Mouse (Mus musculus) intestine, embryonic 15.5 days (tissue): ENCODE results near the gene Chrne. TPM values are rescaled to one million over a fixed set of nuclear protein-coding genes. Genes with fewer than 3 reads are reported as not detected.

ENCODE experiments used
- ATAC-seq: fragments of 200-750 bp; cut with Nextera tagmentation; 2 replicates; pipeline ENCODE4 v1.8.0; 2017; ENCODE audit warnings: moderate TSS enrichment, moderate library complexity
- H3K27ac ChIP-seq: fragments of 300-500 bp; sonication (generic); 2 replicates; pipeline ENCODE4 v1.5.1; 2015; ENCODE audit warnings: mild to moderate bottlenecking, inconsistent platforms
- H3K27me3 ChIP-seq: fragments of 300-500 bp; sonication (generic); replicated peaks from 2 replicates; pipeline ENCODE4 v1.6.1; 2015; ENCODE audit warnings: inconsistent platforms
- H3K36me3 ChIP-seq: fragments of 300-500 bp; sonication (generic); 2 replicates; pipeline ENCODE4 v1.6.1; 2015; ENCODE audit warnings: inconsistent platforms
- H3K4me1 ChIP-seq: fragments of 300-500 bp; sonication (generic); replicated peaks from 2 replicates; pipeline ENCODE4 v1.6.1; 2015; ENCODE audit warnings: inconsistent platforms
- H3K4me2 ChIP-seq: fragments of 300-500 bp; sonication (generic); replicated peaks from 2 replicates; pipeline ENCODE4 v1.6.1; 2015; ENCODE audit warnings: mild to moderate bottlenecking, inconsistent platforms
- H3K4me3 ChIP-seq: fragments of 300-500 bp; sonication (generic); replicated peaks from 2 replicates; pipeline ENCODE4 v1.5.1; 2015; ENCODE audit warnings: inconsistent platforms
- H3K9ac ChIP-seq: fragments of 300-500 bp; sonication (generic); 2 replicates; pipeline ENCODE4 v1.6.1; 2015; ENCODE audit warnings: inconsistent platforms
- H3K9me3 ChIP-seq: fragments of 300-500 bp; sonication (generic); 2 replicates; pipeline ENCODE4 v1.6.1; 2016; ENCODE audit warnings: inconsistent platforms
- WGBS: fragments of 180-500 bp; shearing (Covaris S2); methylation state at CpG from one replicate; pipeline ENCODE4 v1.1.7; 2015; 5-methylcytosine and 5-hydroxymethylcytosine counted together
- polyA plus RNA-seq: library from polyadenylated mRNA; unstranded; fragments of >200 nt; fragmentation: Nextera tagmentation; extraction: Ambion mirVana; gene quantifications from 2 replicates; pipeline ENCODE4 v1.2.1, GENCODE M21; 2015

Chrne gene
- polyA plus RNA-seq, 1 experiment from 2014 or later = not detected

DNA sequence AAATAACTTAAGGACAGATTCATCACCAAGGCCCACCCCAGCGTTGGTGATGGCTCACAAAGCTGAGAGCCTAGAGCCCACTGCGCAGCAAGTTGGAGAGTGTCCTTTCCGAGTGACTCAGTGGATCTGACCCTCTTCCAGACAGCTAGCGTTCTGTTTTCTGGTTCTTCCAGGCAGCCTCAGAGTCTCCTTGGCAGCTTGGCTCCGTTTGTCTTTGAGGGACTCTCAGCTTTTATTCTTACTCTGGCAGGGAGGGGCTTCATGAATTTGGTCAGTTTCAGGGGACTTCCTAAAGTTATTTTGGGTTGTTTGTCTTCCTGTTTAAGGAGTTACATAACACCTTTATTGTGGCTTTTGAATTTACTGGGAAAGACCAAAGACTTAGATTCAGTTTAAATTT, 32.1 kb downstream of the Chrne start:
- no peaks in the 10 kb centered on the region for H3K36me3 ChIP-seq
- H3K27ac ChIP-seq = no peak overlapping the region
- H3K9me3 ChIP-seq = no peaks in the 10 kb centered on the region
- no peak overlapping the region for H3K9ac ChIP-seq
- no peaks in the 10 kb centered on the region for H3K27me3 ChIP-seq
- 74% methylated on average over 5 of the region's 5 CpGs for WGBS
- H3K4me2 ChIP-seq = no peak overlapping the region
- H3K4me1 ChIP-seq = peaks cover 20% of the 10 kb centered on the region
- no peak overlapping the region for H3K4me3 ChIP-seq
- ATAC-seq = no peak

DNA sequence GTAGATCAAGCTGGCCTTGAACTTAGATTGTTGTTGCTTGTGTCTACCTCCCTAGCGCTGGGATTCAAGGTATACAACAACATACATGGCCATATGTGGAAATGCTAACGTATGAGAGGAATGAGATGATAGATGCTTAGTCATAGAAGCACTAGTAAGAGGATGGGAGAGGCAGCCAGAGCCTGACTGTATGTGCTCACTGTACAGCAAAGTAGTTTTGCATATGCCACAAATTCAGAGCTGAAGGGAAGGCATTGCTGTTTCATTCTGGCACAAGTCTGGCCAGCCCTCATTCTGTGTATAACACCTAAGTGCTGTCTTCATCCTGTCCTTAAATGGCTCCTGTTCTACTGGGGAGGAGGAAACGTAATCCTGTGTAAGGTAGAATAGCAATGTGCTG, 32.8 kb downstream of the Chrne start:
- 83% methylated on average over 3 of the region's 3 CpGs for WGBS
- no peaks in the 10 kb centered on the region for H3K27me3 ChIP-seq
- peaks cover 24% of the 10 kb centered on the region for H3K4me1 ChIP-seq
- no peak overlapping the region for H3K4me2 ChIP-seq
- no peaks in the 10 kb centered on the region for H3K9me3 ChIP-seq
- no peaks in the 10 kb centered on the region for H3K36me3 ChIP-seq
- ATAC-seq = no peak
- no peak overlapping the region for H3K4me3 ChIP-seq
- H3K9ac ChIP-seq = no peak overlapping the region
- H3K27ac ChIP-seq = no peak overlapping the region

DNA sequence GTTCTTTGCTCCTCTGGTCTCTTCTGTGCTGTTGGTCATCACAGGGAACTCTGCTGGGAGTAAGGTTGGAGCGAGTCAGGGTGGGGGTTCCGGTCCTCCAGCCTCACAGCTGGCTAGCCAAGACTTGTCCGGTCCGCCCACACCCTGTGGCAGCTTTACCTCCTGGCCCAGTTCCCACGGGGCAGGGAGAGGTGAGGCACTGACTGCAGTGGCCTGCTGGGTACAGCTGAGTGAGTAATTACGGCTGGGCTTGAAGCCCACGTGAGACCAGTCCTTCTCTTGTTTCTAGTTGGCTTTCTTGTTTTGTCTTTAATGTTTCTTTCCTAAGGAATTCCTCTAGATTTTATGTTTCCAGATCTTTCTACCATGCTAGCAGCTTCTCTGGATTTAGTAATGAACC, 33.6 kb downstream of the Chrne start:
- no peak overlapping the region for H3K4me2 ChIP-seq
- no peak overlapping the region for H3K27ac ChIP-seq
- H3K36me3 ChIP-seq = no peaks in the 10 kb centered on the region
- no peak overlapping the region for H3K4me3 ChIP-seq
- H3K9ac ChIP-seq = no peak overlapping the region
- H3K27me3 ChIP-seq = no peaks in the 10 kb centered on the region
- H3K4me1 ChIP-seq = peaks cover 24% of the 10 kb centered on the region
- no peaks in the 10 kb centered on the region for H3K9me3 ChIP-seq
- peak; percentile 68 for ATAC-seq
- WGBS = 52% methylated on average over 7 of the region's 7 CpGs

- no peaks in the 10 kb centered on the region for H3K27me3 ChIP-seq
- no peak overlapping the region for H3K9ac ChIP-seq
- no peak overlapping the region for H3K4me2 ChIP-seq
- peaks cover 40% of the 10 kb centered on the region for H3K4me1 ChIP-seq
- H3K4me3 ChIP-seq = no peak overlapping the region
- no peaks in the 10 kb centered on the region for H3K9me3 ChIP-seq
- H3K36me3 ChIP-seq = no peaks in the 10 kb centered on the region
- no peak overlapping the region; the same call in 1 of the 2 replicates for H3K27ac ChIP-seq
- WGBS = 80% methylated on average over 7 of the region's 7 CpGs
- no peak for ATAC-seq
Measured at GRCm38 (mm10) chr11:70583775-70584174, 35.2 kb downstream of the Chrne start.

DNA sequence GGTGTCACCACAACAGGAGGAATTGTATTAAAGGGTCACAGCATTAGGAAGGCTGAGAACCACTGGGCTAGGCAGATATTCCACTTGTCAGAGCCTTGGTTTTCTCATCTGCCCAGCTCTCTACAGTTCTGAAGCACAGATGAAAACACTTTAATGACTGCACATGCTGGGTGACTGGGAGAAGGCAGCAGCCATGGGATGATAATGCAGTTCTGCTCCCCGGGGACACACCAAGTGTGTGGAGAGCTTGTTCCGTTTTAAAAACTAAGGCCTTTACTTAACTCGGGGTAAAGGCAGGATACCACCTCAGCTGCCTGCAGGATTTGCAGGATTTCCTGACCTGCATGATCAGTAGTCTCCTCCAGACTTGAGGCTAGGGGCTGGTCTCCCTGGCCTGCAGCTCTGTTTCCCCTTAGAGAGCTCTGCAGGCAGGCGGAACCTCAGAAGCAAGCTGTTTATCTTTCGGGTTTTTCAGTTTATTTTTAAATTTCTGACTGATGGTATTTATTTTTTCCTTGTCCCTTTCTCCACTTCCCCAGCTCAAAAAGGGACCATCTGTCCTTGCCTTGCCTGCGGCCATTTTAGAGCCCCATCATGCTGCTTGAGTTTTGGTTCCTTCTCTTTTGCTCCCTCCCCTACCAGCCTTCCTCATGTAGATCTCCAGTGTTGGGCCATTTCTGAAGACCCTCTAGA, 35.8 kb downstream of the Chrne start:
- no peak overlapping the region for H3K9ac ChIP-seq

DNA sequence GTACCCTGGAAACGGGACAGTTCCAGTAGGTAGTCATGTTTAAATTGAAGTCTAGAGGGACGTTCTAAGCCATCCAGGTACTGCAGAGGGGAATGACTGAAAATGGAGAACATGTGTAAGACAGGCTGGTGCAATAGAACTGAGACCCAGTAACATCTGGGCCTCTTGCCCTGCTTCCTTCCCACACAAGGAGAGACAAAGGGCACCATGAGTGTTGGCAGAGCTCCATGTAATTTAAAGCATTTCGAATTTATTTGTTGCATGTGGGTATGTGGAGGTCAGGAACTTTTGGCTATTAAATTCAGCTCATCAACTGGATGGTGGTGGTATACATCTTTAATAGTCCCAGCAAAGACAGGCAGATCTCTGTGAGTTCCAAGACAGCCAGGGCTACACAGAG, 36.8 kb downstream of the Chrne start:
- Histone ChIP-seq H3K36me3 (no peaks in the 10 kb centered on the region), H3K27me3 (no peaks in the 10 kb centered on the region), H3K4me1 (peaks cover 56% of the 10 kb centered on the region), H3K27ac (0 out of 2 replicates have a peak overlapping the region, but pooled peaks have one; percentile 6), H3K4me3 (no peak overlapping the region), H3K4me2 (no peak overlapping the region), H3K9me3 (no peaks in the 10 kb centered on the region), H3K9ac (no peak overlapping the region)
- ATAC-seq = no peak
- 56% methylated on average over 3 of the region's 3 CpGs for WGBS

More for the DNA sequence above, 35.8 kb downstream of the Chrne start:
- H3K4me1 ChIP-seq = peaks cover 47% of the 10 kb centered on the region
- no peaks in the 10 kb centered on the region for H3K36me3 ChIP-seq
- ATAC-seq = no peak
- H3K4me3 ChIP-seq = no peak overlapping the region
- no peaks in the 10 kb centered on the region for H3K9me3 ChIP-seq
- H3K27ac ChIP-seq = peak overlapping the region; percentile 6; the same call in 1 of the 2 replicates
- H3K27me3 ChIP-seq = no peaks in the 10 kb centered on the region
- WGBS = 48% methylated on average over 6 of the region's 6 CpGs
- no peak overlapping the region for H3K4me2 ChIP-seq

GRCm38 (mm10) chr11:70580921-70581320, 38.1 kb downstream of the Chrne start:
- H3K4me3 ChIP-seq = no peak overlapping the region
- H3K9me3 ChIP-seq = no peaks in the 10 kb centered on the region
- peaks cover 57% of the 10 kb centered on the region for H3K4me1 ChIP-seq
- no peaks in the 10 kb centered on the region for H3K27me3 ChIP-seq
- no peak overlapping the region for H3K4me2 ChIP-seq
- H3K27ac ChIP-seq = no peak overlapping the region
- ATAC-seq = no peak
- H3K36me3 ChIP-seq = no peaks in the 10 kb centered on the region
- WGBS = 81% methylated on average over 3 of the region's 3 CpGs
- H3K9ac ChIP-seq = no peak overlapping the region

DNA sequence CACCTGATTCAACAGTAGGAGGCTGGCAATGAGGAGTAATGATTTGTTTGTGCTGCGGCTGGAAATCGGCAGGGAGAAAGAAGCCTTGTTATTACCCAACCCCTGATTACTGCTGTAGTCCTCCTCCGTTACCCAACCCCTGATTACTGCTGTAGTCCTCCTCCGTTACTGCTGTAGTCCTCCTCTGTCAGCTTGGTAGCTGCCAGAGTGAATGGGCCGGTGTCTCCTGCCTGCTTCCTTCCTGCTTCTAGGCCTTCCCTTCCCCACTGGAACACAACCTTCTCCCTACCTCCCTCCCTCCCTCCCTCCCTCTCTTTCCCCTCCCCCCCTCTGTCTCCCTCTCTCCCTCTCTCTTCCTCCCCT, 38.7 kb downstream of the Chrne start:
- Histone ChIP-seq H3K4me1 (peaks cover 56% of the 10 kb centered on the region), H3K27me3 (no peaks in the 10 kb centered on the region), H3K27ac (peak overlapping the region; percentile 41; the same call in 1 of the 2 replicates), H3K9me3 (no peaks in the 10 kb centered on the region), H3K4me2 (no peak overlapping the region), H3K36me3 (no peaks in the 10 kb centered on the region), H3K9ac (no peak overlapping the region), H3K4me3 (no peak overlapping the region)
- ATAC-seq = no peak
- 32% methylated on average over 5 of the region's 5 CpGs for WGBS

GRCm38 (mm10) chr11:70579710-70580357, 39.2 kb downstream of the Chrne start:
- Histone ChIP-seq H3K27ac (peak overlapping the region; percentile 41), H3K4me1 (peaks cover 52% of the 10 kb centered on the region), H3K27me3 (no peaks in the 10 kb centered on the region), H3K4me2 (no peak overlapping the region), H3K9me3 (no peaks in the 10 kb centered on the region), H3K36me3 (no peaks in the 10 kb centered on the region), H3K9ac (no peak overlapping the region), H3K4me3 (no peak overlapping the region)
- WGBS = 70% methylated on average over 9 of the region's 9 CpGs
- ATAC-seq = no peak

- H3K4me3 ChIP-seq = no peak overlapping the region
- ATAC-seq = no peak
- no peak overlapping the region for H3K4me2 ChIP-seq
- H3K27ac ChIP-seq = no peak overlapping the region
- H3K9ac ChIP-seq = no peak overlapping the region
- no peaks in the 10 kb centered on the region for H3K36me3 ChIP-seq
- H3K27me3 ChIP-seq = no peaks in the 10 kb centered on the region
- H3K4me1 ChIP-seq = peaks cover 52% of the 10 kb centered on the region
- no peaks in the 10 kb centered on the region for H3K9me3 ChIP-seq
- 85% methylated on average over 6 of the region's 6 CpGs for WGBS
Measured at GRCm38 (mm10) chr11:70578962-70579361, 40.1 kb downstream of the Chrne start.

GRCm38 (mm10) chr11:70577201-70577600, 41.8 kb downstream of the Chrne start:
- ATAC-seq = 0 out of 2 replicates have a peak, but pooled peaks have one; percentile 43
- no peak overlapping the region for H3K27ac ChIP-seq
- H3K9me3 ChIP-seq = no peaks in the 10 kb centered on the region
- H3K9ac ChIP-seq = no peak overlapping the region
- no peak overlapping the region for H3K4me3 ChIP-seq
- no peaks in the 10 kb centered on the region for H3K27me3 ChIP-seq
- no peak overlapping the region for H3K4me2 ChIP-seq
- peaks cover 43% of the 10 kb centered on the region for H3K4me1 ChIP-seq
- 57% methylated on average over 3 of the region's 3 CpGs for WGBS
- H3K36me3 ChIP-seq = no peaks in the 10 kb centered on the region

DNA sequence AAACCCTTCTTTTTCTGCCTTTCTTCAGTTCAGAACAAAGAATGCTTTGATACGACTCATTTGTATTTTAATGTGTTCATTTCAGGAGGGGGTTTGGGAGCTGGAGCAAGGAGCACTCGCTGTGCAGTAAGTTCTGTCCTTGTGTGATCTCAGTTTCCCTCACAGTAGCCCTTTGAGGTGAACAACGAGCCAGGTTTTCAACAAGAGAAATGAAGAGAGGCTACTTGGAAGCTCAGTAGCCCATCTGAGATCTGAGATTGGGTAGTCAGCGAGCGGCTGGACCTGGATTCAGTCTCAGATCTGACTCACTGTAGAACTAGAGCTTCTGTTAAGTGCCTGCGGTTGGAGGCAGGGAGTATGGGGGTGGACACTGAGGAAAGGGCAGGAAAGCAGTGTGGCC, 45.1 kb downstream of the Chrne start:
- no peak overlapping the region for H3K9ac ChIP-seq
- H3K36me3 ChIP-seq = no peaks in the 10 kb centered on the region
- H3K27ac ChIP-seq = no peak overlapping the region
- WGBS = 83% methylated on average over 6 of the region's 6 CpGs
- no peak for ATAC-seq
- H3K9me3 ChIP-seq = no peaks in the 10 kb centered on the region
- H3K27me3 ChIP-seq = no peaks in the 10 kb centered on the region
- no peak overlapping the region for H3K4me3 ChIP-seq
- peaks cover 28% of the 10 kb centered on the region for H3K4me1 ChIP-seq
- H3K4me2 ChIP-seq = no peak overlapping the region
